Mouse (Mus musculus): ENCODE results near the gene Galnt9. TPM values are rescaled to one million over a fixed set of nuclear protein-coding genes. Genes with fewer than 3 reads are reported as not detected.

Galnt9 gene
- total RNA-seq, 1 experiment from 2014 or later = 3.7 TPM

DNA sequence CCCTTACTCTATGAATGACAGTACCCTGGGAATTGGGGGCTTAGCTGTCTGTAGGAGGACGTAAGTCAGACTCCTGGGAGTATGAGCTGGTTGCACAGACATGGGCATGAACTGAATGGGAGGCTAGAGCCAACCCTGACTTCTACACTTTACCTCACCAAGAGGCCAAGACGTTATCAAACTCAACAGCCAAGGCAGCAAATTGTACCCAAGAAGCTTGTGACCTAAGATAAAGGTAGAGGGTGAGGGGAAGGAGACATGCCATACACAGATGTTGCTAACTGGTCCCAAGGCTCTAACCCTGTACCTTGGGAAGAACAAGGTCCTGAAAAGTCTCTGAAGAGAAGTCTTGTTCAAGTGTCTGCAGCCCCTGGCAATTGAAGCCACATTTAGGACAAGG lies 23.4 kb downstream of the Galnt9 start:
- no peak for ATAC-seq (replicated peaks; ENCODE audit: insufficient number of reproducible peaks, low FRiP score, low TSS enrichment, poor library complexity, severe bottlenecking)

DNA sequence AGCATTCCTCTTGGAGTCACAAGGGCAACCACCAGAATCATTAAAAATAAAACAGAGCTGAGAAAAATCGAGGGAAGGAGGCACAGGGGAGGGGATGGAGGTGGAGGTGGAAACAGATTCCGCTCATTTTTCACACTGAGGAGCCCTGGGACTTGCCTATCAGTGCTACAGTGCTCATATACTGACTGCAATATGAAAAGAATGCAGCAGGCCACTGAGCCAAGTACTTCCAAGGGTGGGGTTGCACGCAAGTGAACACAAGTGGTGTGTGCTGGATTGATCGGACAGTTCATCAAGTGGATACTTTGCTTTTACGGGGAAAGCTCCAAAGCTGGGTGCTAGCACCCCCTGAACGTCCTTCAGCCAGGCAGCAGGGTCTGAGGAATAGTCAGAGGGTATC lies 30.7 kb downstream of the Galnt9 start:
- no peak for ATAC-seq (replicated peaks; ENCODE audit: insufficient number of reproducible peaks, low FRiP score, low TSS enrichment, poor library complexity, severe bottlenecking)

- no peak for ATAC-seq (replicated peaks; ENCODE audit: insufficient number of reproducible peaks, low FRiP score, low TSS enrichment, poor library complexity, severe bottlenecking)
These were observed 35.1 kb downstream of the Galnt9 start for GRCm38 (mm10) chr5:110579296-110579695.

GRCm38 (mm10) chr5:110580569-110581239 lies 36.5 kb downstream of the Galnt9 start:
- ATAC-seq (replicated peaks; ENCODE audit: insufficient number of reproducible peaks, low FRiP score, low TSS enrichment, poor library complexity, severe bottlenecking) = no peak

- ATAC-seq (replicated peaks; ENCODE audit: insufficient number of reproducible peaks, low FRiP score, low TSS enrichment, poor library complexity, severe bottlenecking) = no peak
These were observed 38.7 kb downstream of the Galnt9 start for GRCm38 (mm10) chr5:110582647-110583538.

- ATAC-seq (replicated peaks; ENCODE audit: insufficient number of reproducible peaks, low FRiP score, low TSS enrichment, poor library complexity, severe bottlenecking) = no peak
These were observed 43.3 kb downstream of the Galnt9 start for GRCm38 (mm10) chr5:110587467-110587866.

GRCm38 (mm10) chr5:110589833-110590232 lies 45.7 kb downstream of the Galnt9 start:
- no peak for ATAC-seq (replicated peaks; ENCODE audit: insufficient number of reproducible peaks, low FRiP score, low TSS enrichment, poor library complexity, severe bottlenecking)

- ATAC-seq (replicated peaks; ENCODE audit: insufficient number of reproducible peaks, low FRiP score, low TSS enrichment, poor library complexity, severe bottlenecking) = no peak
These were observed 50.3 kb downstream of the Galnt9 start for GRCm38 (mm10) chr5:110594465-110594864.

DNA sequence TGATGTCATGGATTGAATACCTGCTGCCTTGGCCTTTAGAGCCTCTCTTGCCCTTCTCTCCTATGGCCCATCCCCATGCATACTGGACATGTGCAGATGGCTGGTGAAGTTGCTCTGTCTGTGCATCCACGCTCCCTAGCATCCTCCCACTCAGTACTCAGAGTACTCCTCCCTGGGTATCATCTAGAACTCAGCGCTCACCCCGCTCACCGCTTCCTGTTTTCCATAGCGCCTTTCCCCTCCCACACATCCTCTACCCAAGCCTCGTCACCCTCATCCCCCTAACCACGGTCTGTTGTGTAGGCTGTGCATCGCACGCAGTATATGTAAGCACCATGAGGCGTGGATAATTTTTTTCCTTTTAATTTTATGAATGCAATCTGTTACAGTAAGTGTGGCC lies 51.2 kb downstream of the Galnt9 start:
- 0 out of 2 replicates have a peak, but pooled peaks have one; percentile 24 for ATAC-seq (replicated peaks; ENCODE audit: insufficient number of reproducible peaks, low FRiP score, low TSS enrichment, poor library complexity, severe bottlenecking)

- no peak; the same call in 1 of the 2 replicates for ATAC-seq (replicated peaks; ENCODE audit: insufficient number of reproducible peaks, low FRiP score, low TSS enrichment, poor library complexity, severe bottlenecking)
These were observed 52.1 kb downstream of the Galnt9 start for GRCm38 (mm10) chr5:110596086-110596780.

DNA sequence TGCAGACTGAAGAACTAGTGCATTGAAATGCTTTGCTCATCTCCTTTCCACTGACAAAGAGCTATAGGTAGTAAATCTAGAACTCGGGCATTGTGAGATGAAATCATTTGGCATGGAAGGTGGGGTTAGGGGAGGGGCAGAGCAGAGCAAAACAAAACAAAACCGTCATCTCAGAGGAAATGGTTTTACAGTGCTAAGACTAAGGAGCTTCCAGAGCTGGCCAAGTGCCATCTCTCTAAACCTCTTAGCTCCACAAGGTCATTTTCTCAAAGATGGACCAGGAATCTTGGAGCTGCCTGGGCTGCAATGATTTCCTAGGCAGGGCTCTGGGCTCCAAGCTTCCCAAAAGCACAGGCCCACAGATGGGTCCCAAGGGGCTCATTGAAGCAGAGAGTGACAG lies 53.3 kb downstream of the Galnt9 start:
- no peak for ATAC-seq (replicated peaks; ENCODE audit: insufficient number of reproducible peaks, low FRiP score, low TSS enrichment, poor library complexity, severe bottlenecking)

DNA sequence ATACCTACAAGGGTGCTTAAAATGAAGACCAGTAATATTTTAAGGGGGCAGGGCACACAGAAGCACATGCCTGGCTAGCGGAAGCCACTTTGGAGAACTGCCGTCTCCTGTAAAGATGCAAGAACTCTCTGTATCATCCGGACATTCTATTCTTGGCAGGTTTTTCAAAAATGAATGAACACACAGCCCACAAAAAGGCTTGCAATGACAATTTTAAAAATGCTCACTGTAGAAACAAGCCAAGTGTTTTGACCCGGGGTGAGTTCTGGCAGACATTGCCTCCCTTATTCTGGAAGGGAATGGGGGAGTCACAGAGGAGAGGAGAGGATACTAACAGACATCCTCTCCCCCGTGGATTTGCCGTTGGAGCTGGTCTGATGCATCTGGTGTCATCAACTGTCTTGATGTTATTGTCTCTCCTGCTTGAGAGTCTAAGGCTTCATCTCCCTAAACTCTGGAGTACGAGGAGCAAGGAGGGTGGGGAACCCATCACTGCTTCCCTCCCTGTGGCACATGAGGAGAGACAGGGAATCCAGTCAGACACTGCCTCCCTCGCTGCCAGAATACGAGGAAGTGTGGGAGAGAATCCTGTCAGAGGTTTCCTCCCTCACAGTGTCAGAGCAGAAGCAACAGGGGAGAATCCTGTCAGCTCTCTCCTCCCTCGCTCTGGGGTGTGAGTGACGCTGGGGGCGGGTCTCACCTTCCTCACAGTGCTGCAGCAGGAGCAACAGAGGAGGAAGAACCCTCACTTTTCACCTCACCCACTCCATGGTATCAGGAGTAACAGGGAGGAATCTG lies 54.3 kb downstream of the Galnt9 start:
- no peak for ATAC-seq (replicated peaks; ENCODE audit: insufficient number of reproducible peaks, low FRiP score, low TSS enrichment, poor library complexity, severe bottlenecking)

DNA sequence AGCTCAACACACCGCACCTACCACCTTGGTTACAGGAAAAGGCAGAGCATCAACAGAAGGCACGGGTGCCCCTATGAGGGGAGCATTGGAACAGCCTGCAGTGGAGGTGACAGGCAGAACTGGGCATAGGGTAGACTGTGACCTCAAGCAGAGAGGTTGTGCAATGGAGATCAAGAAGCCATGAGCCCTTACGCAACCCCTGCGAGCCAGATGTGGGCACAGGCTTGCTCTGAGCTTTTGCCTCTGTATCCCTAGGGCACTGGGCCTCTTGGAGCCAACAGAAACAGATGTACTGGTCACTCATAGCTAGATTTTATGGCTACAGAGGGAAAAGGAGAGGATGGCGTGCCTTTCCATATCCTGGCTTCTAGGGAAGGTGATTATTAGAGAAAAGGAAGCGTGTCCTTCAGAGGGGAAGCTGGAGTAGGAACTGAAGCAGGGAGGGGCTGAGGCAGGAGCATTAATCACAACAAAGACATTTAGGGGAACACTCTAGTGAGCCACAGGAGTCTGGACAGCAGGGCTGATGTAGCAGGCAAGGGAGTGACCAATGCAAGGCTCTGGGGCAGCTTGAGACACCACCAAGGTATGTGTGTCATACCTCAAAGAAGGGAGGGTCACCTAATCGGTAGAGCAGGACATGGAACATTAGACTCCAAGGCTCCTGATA lies 59.0 kb downstream of the Galnt9 start:
- ATAC-seq (replicated peaks; ENCODE audit: insufficient number of reproducible peaks, low FRiP score, low TSS enrichment, poor library complexity, severe bottlenecking) = peak; percentile 84

DNA sequence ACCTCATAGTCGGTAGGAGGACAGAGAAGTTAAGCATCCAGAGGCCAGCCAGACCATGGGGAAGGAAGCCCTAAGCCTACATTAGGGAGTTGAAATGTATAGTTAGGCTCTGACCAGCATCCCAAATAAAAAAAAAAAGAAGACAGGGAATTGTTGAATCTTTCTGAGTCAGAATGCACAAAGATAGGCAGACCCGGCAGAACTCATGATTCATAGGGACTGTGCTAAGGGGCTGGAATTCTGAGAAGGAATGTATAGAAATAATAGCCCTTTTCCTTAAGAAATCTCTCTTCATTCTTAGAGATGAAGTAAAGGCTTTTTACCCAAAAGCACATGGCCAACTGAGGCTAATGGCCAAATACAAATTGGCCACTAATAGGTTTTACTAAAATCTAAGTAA lies 60.2 kb downstream of the Galnt9 start:
- no peak for ATAC-seq (replicated peaks; ENCODE audit: insufficient number of reproducible peaks, low FRiP score, low TSS enrichment, poor library complexity, severe bottlenecking)

GRCm38 (mm10) chr5:110605531-110606221 lies 61.5 kb downstream of the Galnt9 start:
- ATAC-seq (replicated peaks; ENCODE audit: insufficient number of reproducible peaks, low FRiP score, low TSS enrichment, poor library complexity, severe bottlenecking) = no peak

GRCm38 (mm10) chr5:110607767-110608166 lies 63.6 kb downstream of the Galnt9 start:
- no peak for ATAC-seq (replicated peaks; ENCODE audit: insufficient number of reproducible peaks, low FRiP score, low TSS enrichment, poor library complexity, severe bottlenecking)

DNA sequence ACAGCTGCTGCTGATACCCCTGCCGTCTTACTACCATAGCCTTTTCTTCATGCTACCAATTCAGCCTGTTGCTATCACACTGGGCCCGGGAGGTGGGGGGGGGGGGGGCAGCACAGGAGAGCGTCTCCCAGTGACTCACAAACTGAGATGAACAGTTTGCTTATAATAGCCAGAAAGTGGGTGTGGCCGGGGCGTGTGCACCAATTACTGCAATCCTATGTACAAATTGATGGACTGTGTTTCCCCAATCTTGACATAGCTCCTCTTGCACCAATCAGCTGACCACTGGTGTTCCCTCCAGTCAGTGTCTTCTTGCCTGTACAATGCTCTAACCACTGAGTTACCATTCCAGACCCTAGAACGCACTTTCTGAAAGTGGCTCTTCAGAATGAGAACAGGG lies 64.2 kb downstream of the Galnt9 start:
- peak; percentile 82 for ATAC-seq (replicated peaks; ENCODE audit: insufficient number of reproducible peaks, low FRiP score, low TSS enrichment, poor library complexity, severe bottlenecking)

- no peak for ATAC-seq (replicated peaks; ENCODE audit: insufficient number of reproducible peaks, low FRiP score, low TSS enrichment, poor library complexity, severe bottlenecking)
These were observed 64.8 kb downstream of the Galnt9 start for GRCm38 (mm10) chr5:110608941-110609340.
